Mouse (Mus musculus) MEL (cell line): ENCODE measurements around the gene Opa1. TPM values are rescaled to one million over a fixed set of nuclear protein-coding genes. Genes with fewer than 3 reads are reported as not detected.

Source experiments
- DNase-seq: peaks from one replicate; pipeline ENCODE4 v3.0.0; 2011; ENCODE audit warnings: low read depth, low spot score
- H3K27ac ChIP-seq: 2 replicates; pipeline ENCODE4 v1.5.1; 2012; ENCODE audit warnings: low read depth, mild to moderate bottlenecking, control low read depth, low read length, moderate library complexity; ENCODE audit not compliant: control insufficient read depth
- H3K27me3 ChIP-seq, 2 experiments: fragments of 150-350 bp in 1 of 2; sonication (generic) in 1 of 2; 2 replicates each; pipeline ENCODE4 v1.6.1; 2012; ENCODE audit warnings: low read length in 2 of 2, mild to moderate bottlenecking in 2 of 2, improper control_type of control experiment in 1 of 2, moderate library complexity in 1 of 2; ENCODE audit not compliant: insufficient read depth in 2 of 2, control insufficient read depth in 1 of 2
- H3K36me3 ChIP-seq, 2 experiments: 2 replicates each; pipeline ENCODE4 v1.6.1; 2012 to 2014; ENCODE audit warnings: low read length in 2 of 2, improper control_type of control experiment in 1 of 2, inconsistent platforms in 1 of 2, mild to moderate bottlenecking in 1 of 2; ENCODE audit not compliant: insufficient read depth in 2 of 2, control insufficient read depth in 1 of 2
- H3K4me1 ChIP-seq, 2 experiments: fragments of 150-350 bp in 1 of 2; sonication (generic) in 1 of 2; 2 replicates each; pipeline ENCODE4 v1.6.1; 2012; ENCODE audit warnings: low read length in 2 of 2, improper control_type of control experiment in 1 of 2, mild to moderate bottlenecking in 1 of 2; ENCODE audit not compliant: insufficient read depth in 2 of 2, control insufficient read depth in 1 of 2
- H3K4me3 ChIP-seq, 2 experiments: fragments of 150-350 bp in 1 of 2; sonication (generic) in 1 of 2; 2 replicates each; pipeline ENCODE4 v1.5.1; 2012; ENCODE audit warnings: low read depth in 2 of 2, low read length in 2 of 2, mild to moderate bottlenecking in 2 of 2, moderate library complexity in 2 of 2, control low read depth in 1 of 2, improper control_type of control experiment in 1 of 2; ENCODE audit not compliant: control insufficient read depth in 1 of 2, insufficient read depth in 1 of 2
- H3K79me2 ChIP-seq: 2 replicates; pipeline ENCODE4 v1.6.1; 2012; ENCODE audit warnings: mild to moderate bottlenecking, low read length, moderate library complexity; ENCODE audit not compliant: control insufficient read depth, poor library complexity, insufficient read depth
- H3K9ac ChIP-seq: 2 replicates; pipeline ENCODE4 v1.6.1; 2012; ENCODE audit warnings: low read depth, mild to moderate bottlenecking, control low read depth, low read length, moderate library complexity; ENCODE audit not compliant: control insufficient read depth, poor library complexity, severe bottlenecking
- H3K9me3 ChIP-seq: fragments of 150-350 bp; sonication (generic); replicated peaks from 2 replicates; pipeline ENCODE4 v1.6.1; 2012; ENCODE audit warnings: mild to moderate bottlenecking, low read length, improper control_type of control experiment, moderate library complexity; ENCODE audit not compliant: insufficient read depth
- BHLHE40 ChIP-seq: IDR thresholded peaks from 2 replicates; pipeline ENCODE4 v1.6.1; 2012; ENCODE audit warnings: low read depth, mild to moderate bottlenecking, inconsistent platforms, low read length, improper control_type of control experiment, borderline replicate concordance
- CHD1 ChIP-seq: IDR thresholded peaks from 2 replicates; pipeline ENCODE4 v1.6.1; 2012; ENCODE audit warnings: low read depth, mild to moderate bottlenecking, inconsistent platforms, low read length, improper control_type of control experiment
- CHD2 ChIP-seq: IDR thresholded peaks from 2 replicates; pipeline ENCODE4 v1.6.1; 2011; ENCODE audit warnings: low read length, improper control_type of control experiment
- CTCF ChIP-seq, 3 experiments: IDR thresholded peaks in 2 of 3; conservative IDR thresholded peaks in 1 of 3; 2 replicates each; pipeline ENCODE4 v1.5.1; 2011 to 2012; ENCODE audit warnings: low read length in 3 of 3, low read depth in 2 of 3, mild to moderate bottlenecking in 2 of 3, improper control_type of control experiment in 1 of 3, inconsistent platforms in 1 of 3, mixed read lengths in 1 of 3, moderate library complexity in 1 of 3; ENCODE audit not compliant: control insufficient read depth in 1 of 3, insufficient read depth in 1 of 3, poor library complexity in 1 of 3, severe bottlenecking in 1 of 3
- ELF1 ChIP-seq: IDR thresholded peaks from 2 replicates; pipeline ENCODE4 v1.6.1; 2014; ENCODE audit warnings: low read depth, mild to moderate bottlenecking, inconsistent platforms, low read length, improper control_type of control experiment, moderate library complexity
- EP300 ChIP-seq, 2 experiments: IDR thresholded peaks; 2 replicates each; pipeline ENCODE4 v1.6.1; 2011; ENCODE audit warnings: improper control_type of control experiment in 2 of 2, low read length in 2 of 2, low read depth in 1 of 2, mild to moderate bottlenecking in 1 of 2
- GABPA ChIP-seq: IDR thresholded peaks from 2 replicates; pipeline ENCODE4 v1.6.1; 2012; ENCODE audit warnings: low read depth, mild to moderate bottlenecking, inconsistent platforms, low read length, improper control_type of control experiment, moderate library complexity
- GATA1 ChIP-seq: IDR thresholded peaks from 2 replicates; pipeline ENCODE4 v1.6.1; 2011; ENCODE audit warnings: low read depth, low read length, improper control_type of control experiment
- HCFC1 ChIP-seq: IDR thresholded peaks from 2 replicates; pipeline ENCODE4 v1.6.1; 2012; ENCODE audit warnings: low read depth, mild to moderate bottlenecking, inconsistent platforms, low read length, improper control_type of control experiment, moderate library complexity
- JUND ChIP-seq: IDR thresholded peaks from 2 replicates; pipeline ENCODE4 v1.6.1; 2011; ENCODE audit warnings: low read depth, mild to moderate bottlenecking, improper control_type of control experiment, low read length
- KAT2A ChIP-seq: conservative IDR thresholded peaks from 2 replicates; pipeline ENCODE4 v1.6.1; 2012; ENCODE audit warnings: low read depth, low read length, improper control_type of control experiment, inconsistent platforms
- MAFK ChIP-seq: IDR thresholded peaks from 2 replicates; pipeline ENCODE4 v1.6.1; 2011; ENCODE audit warnings: low read depth, mild to moderate bottlenecking, low read length, improper control_type of control experiment, borderline replicate concordance
- MAX ChIP-seq: IDR thresholded peaks from 2 replicates; pipeline ENCODE4 v1.6.1; 2011; ENCODE audit warnings: low read length, improper control_type of control experiment
- MAZ ChIP-seq: IDR thresholded peaks from 2 replicates; pipeline ENCODE4 v1.6.1; 2012; ENCODE audit warnings: low read depth, mild to moderate bottlenecking, inconsistent platforms, low read length, improper control_type of control experiment
- MEF2A ChIP-seq: IDR thresholded peaks from 2 replicates; pipeline ENCODE4 v1.6.1; 2014; ENCODE audit warnings: low read depth, mild to moderate bottlenecking, inconsistent platforms, low read length, improper control_type of control experiment; ENCODE audit not compliant: poor library complexity, insufficient replicate concordance, severe bottlenecking; ENCODE audit errors: extremely low read depth
- MXI1 ChIP-seq: IDR thresholded peaks from 2 replicates; pipeline ENCODE4 v1.6.1; 2011; ENCODE audit warnings: mild to moderate bottlenecking, low read depth, low read length, improper control_type of control experiment
- MYB ChIP-seq: IDR thresholded peaks from 2 replicates; pipeline ENCODE4 v1.6.1; 2011; ENCODE audit warnings: mild to moderate bottlenecking, low read depth, low read length, improper control_type of control experiment
- MYC ChIP-seq: IDR thresholded peaks from 2 replicates; pipeline ENCODE4 v1.6.1; 2011; ENCODE audit warnings: low read depth, mild to moderate bottlenecking, low read length, improper control_type of control experiment, moderate library complexity
- NELFE ChIP-seq: IDR thresholded peaks from 2 replicates; pipeline ENCODE4 v1.6.1; 2011; ENCODE audit warnings: low read depth, low read length, improper control_type of control experiment
- NRF1 ChIP-seq: IDR thresholded peaks from 2 replicates; pipeline ENCODE4 v1.6.1; 2014; ENCODE audit warnings: low read depth, mild to moderate bottlenecking, inconsistent platforms, low read length, improper control_type of control experiment, moderate library complexity; ENCODE audit not compliant: poor library complexity, insufficient read depth, severe bottlenecking
- POLR2A ChIP-seq, 2 experiments: IDR thresholded peaks; 2 replicates each; pipeline ENCODE4 v1.6.1; 2011 to 2012; ENCODE audit warnings: low read length in 2 of 2, mild to moderate bottlenecking in 2 of 2, control low read depth in 1 of 2, improper control_type of control experiment in 1 of 2, low read depth in 1 of 2, moderate library complexity in 1 of 2; ENCODE audit not compliant: control insufficient read depth in 1 of 2, insufficient read depth in 1 of 2, poor library complexity in 1 of 2
- POLR2AphosphoS2 ChIP-seq: IDR thresholded peaks from 2 replicates; pipeline ENCODE4 v1.6.1; 2011; ENCODE audit warnings: low read length, improper control_type of control experiment
- POLR2AphosphoS5 ChIP-seq: IDR thresholded peaks from 2 replicates; pipeline ENCODE4 v1.6.1; 2012; ENCODE audit warnings: low read depth, borderline replicate concordance, mild to moderate bottlenecking, inconsistent platforms, low read length, moderate library complexity, mixed read lengths
- RAD21 ChIP-seq: IDR thresholded peaks from 2 replicates; pipeline ENCODE4 v1.6.1; 2011; ENCODE audit warnings: mild to moderate bottlenecking, low read depth, low read length, improper control_type of control experiment
- RCOR1 ChIP-seq: IDR thresholded peaks from 2 replicates; pipeline ENCODE4 v1.6.1; 2012; ENCODE audit warnings: low read depth, mild to moderate bottlenecking, inconsistent platforms, low read length, improper control_type of control experiment
- SMC3 ChIP-seq: IDR thresholded peaks from 2 replicates; pipeline ENCODE4 v1.6.1; 2011; ENCODE audit warnings: low read depth, low read length, improper control_type of control experiment
- TAL1 ChIP-seq: IDR thresholded peaks from 2 replicates; pipeline ENCODE4 v1.6.1; 2012; ENCODE audit warnings: mild to moderate bottlenecking, inconsistent platforms, low read length, moderate library complexity, mixed read lengths
- TBP ChIP-seq: IDR thresholded peaks from 2 replicates; pipeline ENCODE4 v1.8.0; 2011; ENCODE audit warnings: low read depth, low read length, improper control_type of control experiment
- TCF12 ChIP-seq: IDR thresholded peaks from 2 replicates; pipeline ENCODE4 v1.6.1; 2014; ENCODE audit warnings: low read depth, mild to moderate bottlenecking, inconsistent platforms, low read length, improper control_type of control experiment, moderate library complexity
- UBTF ChIP-seq: IDR thresholded peaks from 2 replicates; pipeline ENCODE4 v1.6.1; 2012; ENCODE audit warnings: low read depth, mild to moderate bottlenecking, inconsistent platforms, low read length, improper control_type of control experiment, moderate library complexity, borderline replicate concordance; ENCODE audit not compliant: insufficient read depth
- USF1 ChIP-seq: IDR thresholded peaks from 2 replicates; pipeline ENCODE4 v1.6.1; 2014; ENCODE audit warnings: low read depth, mild to moderate bottlenecking, inconsistent platforms, low read length, improper control_type of control experiment, moderate library complexity
- USF2 ChIP-seq, 2 experiments: IDR thresholded peaks; 2 replicates each; pipeline ENCODE4 v1.6.1; 2011 to 2012; ENCODE audit warnings: improper control_type of control experiment in 2 of 2, low read length in 2 of 2, borderline replicate concordance in 1 of 2, inconsistent platforms in 1 of 2, low read depth in 1 of 2, mild to moderate bottlenecking in 1 of 2; ENCODE audit not compliant: insufficient read depth in 1 of 2
- ZC3H11A ChIP-seq: IDR thresholded peaks from 2 replicates; pipeline ENCODE4 v1.6.1; 2012; ENCODE audit warnings: low read depth, mild to moderate bottlenecking, inconsistent platforms, low read length, improper control_type of control experiment
- ZKSCAN1 ChIP-seq: IDR thresholded peaks from 2 replicates; pipeline ENCODE4 v1.6.1; 2012; ENCODE audit warnings: low read depth, mild to moderate bottlenecking, inconsistent platforms, low read length, improper control_type of control experiment, moderate library complexity
- ZMIZ1 ChIP-seq: IDR thresholded peaks from 2 replicates; pipeline ENCODE4 v1.6.1; 2012; ENCODE audit warnings: low read depth, mild to moderate bottlenecking, inconsistent platforms, low read length, improper control_type of control experiment, moderate library complexity
- ZNF384 ChIP-seq: IDR thresholded peaks from 2 replicates; pipeline ENCODE4 v1.6.1; 2012; ENCODE audit warnings: low read depth, mild to moderate bottlenecking, inconsistent platforms, low read length, improper control_type of control experiment
- polyA plus RNA-seq, 2 experiments: library from polyadenylated mRNA; stranded (reverse) in 1 of 2; unstranded in 1 of 2; fragments of >175 nt in 1 of 2; fragments of >200 nt in 1 of 2; gene quantifications; 2 replicates each; pipeline versions ENCODE4 v1.2.1 to v1.2.4; 2012; ENCODE audit warnings: low replicate concordance in 2 of 2, low read depth in 1 of 2; ENCODE audit not compliant: insufficient read length in 2 of 2, insufficient read depth in 1 of 2, missing spikeins in 1 of 2
- total RNA-seq: library from RNA; depleted of rRNA; stranded (reverse); fragments of 300-350 nt; gene quantifications from 2 replicates; pipeline ENCODE4 v1.2.3, GENCODE M21; 2012

Opa1 gene
- total and polyA plus RNA-seq, 3 experiments, result 43.4 to 56.1 (median 45.6) TPM

GRCm38 (mm10) chr16:29560869-29561268 is 18.3 kb upstream of the Opa1 start:
- H3K27ac ChIP-seq, result no peak overlapping the region
- no peaks in the 10 kb centered on the region for H3K27me3 ChIP-seq
- no peaks in the 10 kb centered on the region for H3K36me3 ChIP-seq
- H3K79me2 ChIP-seq, result no peaks in the 10 kb centered on the region
- peak; percentile 86 for TF ChIP-seq RAD21
- TF ChIP-seq RCOR1, result no peak
- no peak for TF ChIP-seq CHD1
- no peak for TF ChIP-seq JUND
- TF ChIP-seq NRF1, result no peak
- TF ChIP-seq HCFC1, result no peak
- no peak for TF ChIP-seq MAX
- TF ChIP-seq MAZ, result no peak
- TF ChIP-seq POLR2AphosphoS2, result no peak
- no peak for TF ChIP-seq GABPA
- TF ChIP-seq TAL1, result no peak
- TF ChIP-seq CTCF (IDR thresholded peaks at IDR 0.05 in 2 of 3, conservative IDR thresholded peaks at IDR 0.05 in 1 of 3; ENCODE audit: control insufficient read depth in 1 of 3, insufficient read depth in 1 of 3, low read depth in 2 of 3, low read length in 3 of 3, poor library complexity in 1 of 3, severe bottlenecking in 1 of 3), result peak; percentile 20 to 77 (median 51); a peak in 5 of 6 replicates
- TF ChIP-seq MAFK, result no peak
- TF ChIP-seq SMC3, result peak; percentile 78
- peak; percentile 87 for TF ChIP-seq ZNF384
- TF ChIP-seq ZC3H11A, result peak; percentile 77
- TF ChIP-seq KAT2A, result no peak
- no peak for TF ChIP-seq MEF2A
- TF ChIP-seq TCF12, result no peak
- no peak for TF ChIP-seq POLR2AphosphoS5
- no peak for TF ChIP-seq BHLHE40
- TF ChIP-seq EP300 (IDR thresholded peaks at IDR 0.05; ENCODE audit: low read depth in 1 of 2, low read length in 2 of 2), result no peak
- no peak for TF ChIP-seq MYC
- no peak for TF ChIP-seq MXI1
- TF ChIP-seq TBP, result no peak
- TF ChIP-seq ZKSCAN1, result no peak
- TF ChIP-seq GATA1, result no peak
- TF ChIP-seq POLR2A (IDR thresholded peaks at IDR 0.05; ENCODE audit: control insufficient read depth in 1 of 2, insufficient read depth in 1 of 2, low read depth in 1 of 2, low read length in 2 of 2, poor library complexity in 1 of 2), result no peak
- no peak for TF ChIP-seq USF1
- TF ChIP-seq UBTF, result no peak
- TF ChIP-seq ZMIZ1, result no peak
- no peak for TF ChIP-seq CHD2
- TF ChIP-seq MYB, result no peak
- TF ChIP-seq ELF1, result no peak
- no peak for TF ChIP-seq USF2 (IDR thresholded peaks at IDR 0.05; ENCODE audit: borderline replicate concordance in 1 of 2, insufficient read depth in 1 of 2, low read depth in 1 of 2, low read length in 2 of 2)
- no peak for TF ChIP-seq NELFE
- H3K4me3 ChIP-seq, result no peak overlapping the region
- H3K4me1 ChIP-seq, result no peaks in the 10 kb centered on the region
- H3K9me3 ChIP-seq, result no peaks in the 10 kb centered on the region
- peak; percentile 70 for DNase-seq
- no peak overlapping the region for H3K9ac ChIP-seq
